Mouse (Mus musculus): ENCODE measurements around the gene Znhit3. TPM values are rescaled to one million over a fixed set of nuclear protein-coding genes. Genes with fewer than 3 reads are reported as not detected.

Znhit3 gene
- polyA plus RNA-seq, 1 experiment from 2014 or later: 47.5 TPM

DNA sequence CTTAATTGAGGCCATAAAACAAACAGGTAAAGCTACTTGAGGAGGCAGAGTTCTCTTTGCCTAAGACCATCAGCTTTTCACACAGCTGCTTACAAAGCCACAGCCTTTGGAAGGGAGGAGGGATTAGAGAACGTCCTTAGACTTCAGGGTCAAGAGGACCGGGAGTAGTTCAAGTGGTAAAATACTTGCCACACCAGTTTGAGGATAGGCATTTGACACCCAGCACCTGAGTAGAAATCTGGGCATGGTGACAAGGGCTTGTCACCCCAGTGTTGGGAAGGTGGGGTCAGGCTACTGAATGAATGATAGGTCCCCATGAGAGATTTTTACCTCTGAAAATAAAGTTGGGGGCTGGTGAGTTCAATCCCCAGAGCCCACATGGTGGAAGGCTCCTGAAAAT is 36.4 kb upstream of the Znhit3 start:
- ATAC-seq (replicated peaks; ENCODE audit: low FRiP score, low read depth) (no peak), DNase-seq (ENCODE audit: low spot score) (no peak)
- no peaks in the 10 kb centered on the region for H3K4me1 ChIP-seq (replicated peaks; ENCODE audit: insufficient read depth, low read length)
- H3K4me3 ChIP-seq (replicated peaks; ENCODE audit: low read depth, low read length): no peak overlapping the region
- no peak for TF ChIP-seq CTCF (IDR thresholded peaks at IDR 0.05; ENCODE audit: low read depth)
- no peak overlapping the region for H3K4me2 ChIP-seq (ENCODE audit: low read length)
- 9% methylated on average over 2 of the region's 2 CpGs for WGBS
- no peaks in the 10 kb centered on the region for H3K9me3 ChIP-seq (replicated peaks; ENCODE audit: low read length)
- no peaks in the 10 kb centered on the region for H3K27me3 ChIP-seq (ENCODE audit: insufficient read depth, low read length)
- H3K27ac ChIP-seq: no peak overlapping the region
- H3K36me3 ChIP-seq (ENCODE audit: insufficient read depth, low read length): no peaks in the 10 kb centered on the region
- no peak overlapping the region for H3K9ac ChIP-seq (ENCODE audit: low read depth, low read length)

DNA sequence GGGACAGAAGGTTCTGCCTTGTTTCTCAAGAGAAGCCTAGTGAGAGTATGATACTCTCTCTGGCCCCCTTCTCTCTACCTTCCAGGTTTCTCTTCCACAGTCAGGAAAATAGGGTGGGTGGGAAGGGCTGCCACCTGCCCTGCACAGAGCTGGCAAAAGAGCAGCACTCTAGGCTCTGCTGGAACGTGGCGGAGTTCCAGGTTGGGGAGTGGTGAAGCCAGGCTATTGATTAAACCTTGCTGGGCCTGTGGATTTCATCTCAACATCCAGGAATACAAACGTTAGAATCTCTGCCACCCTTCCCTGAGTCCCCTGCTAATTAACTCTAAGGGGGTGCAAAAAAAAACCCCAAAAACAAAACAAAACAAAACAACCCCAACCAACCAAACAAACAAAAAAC is 32.4 kb upstream of the Znhit3 start:
- Histone ChIP-seq H3K27me3 (ENCODE audit: insufficient read depth, low read length) (peaks cover 6% of the 10 kb centered on the region; the same call in 1 of the 2 replicates), H3K4me1 (replicated peaks; ENCODE audit: insufficient read depth, low read length) (no peaks in the 10 kb centered on the region), H3K9me3 (replicated peaks; ENCODE audit: low read length) (no peaks in the 10 kb centered on the region), H3K4me2 (ENCODE audit: low read length) (no peak overlapping the region), H3K9ac (ENCODE audit: low read depth, low read length) (no peak overlapping the region), H3K36me3 (ENCODE audit: insufficient read depth, low read length) (no peaks in the 10 kb centered on the region), H3K4me3 (replicated peaks; ENCODE audit: low read depth, low read length) (no peak overlapping the region), H3K27ac (no peak overlapping the region)
- no peak for TF ChIP-seq CTCF (IDR thresholded peaks at IDR 0.05; ENCODE audit: low read depth)
- no peak for ATAC-seq (replicated peaks; ENCODE audit: low FRiP score, low read depth)
- WGBS: 57% methylated on average over 3 of the region's 3 CpGs
- DNase-seq (ENCODE audit: low spot score): no peak

DNA sequence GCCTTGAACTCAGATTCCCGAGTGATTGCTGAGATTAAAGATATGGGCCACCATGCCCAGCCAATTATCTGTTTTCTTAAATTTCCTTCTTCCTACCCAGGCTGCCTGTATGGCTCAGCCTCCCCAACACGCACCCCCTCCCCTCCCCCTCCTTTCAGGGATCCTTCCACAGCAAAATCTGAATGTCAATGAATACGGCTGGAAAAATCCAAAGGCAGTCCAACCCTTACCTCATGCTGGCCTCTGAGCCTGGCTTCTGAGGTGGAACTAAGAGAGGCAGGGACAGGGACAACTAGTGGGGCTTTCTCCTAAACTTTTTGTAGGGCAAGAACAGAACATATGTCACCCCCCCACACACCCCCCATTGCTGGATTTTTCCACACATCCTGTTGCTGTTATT is 31.9 kb upstream of the Znhit3 start:
- no peak for TF ChIP-seq CTCF (IDR thresholded peaks at IDR 0.05; ENCODE audit: low read depth)
- no peak overlapping the region for H3K4me3 ChIP-seq (replicated peaks; ENCODE audit: low read depth, low read length)
- H3K27me3 ChIP-seq (ENCODE audit: insufficient read depth, low read length): peaks cover 6% of the 10 kb centered on the region; the same call in 1 of the 2 replicates
- no peak overlapping the region for H3K9ac ChIP-seq (ENCODE audit: low read depth, low read length)
- no peak for DNase-seq (ENCODE audit: low spot score)
- no peak overlapping the region for H3K4me2 ChIP-seq (ENCODE audit: low read length)
- H3K4me1 ChIP-seq (replicated peaks; ENCODE audit: insufficient read depth, low read length): no peaks in the 10 kb centered on the region
- no peak for ATAC-seq (replicated peaks; ENCODE audit: low FRiP score, low read depth)
- H3K27ac ChIP-seq: no peak overlapping the region
- WGBS: 53% methylated on average over 3 of the region's 3 CpGs
- H3K36me3 ChIP-seq (ENCODE audit: insufficient read depth, low read length): no peaks in the 10 kb centered on the region
- H3K9me3 ChIP-seq (replicated peaks; ENCODE audit: low read length): no peaks in the 10 kb centered on the region

GRCm38 (mm10) chr11:84947206-84947605 is 31.0 kb upstream of the Znhit3 start:
- H3K4me1 ChIP-seq (replicated peaks; ENCODE audit: insufficient read depth, low read length): no peaks in the 10 kb centered on the region
- TF ChIP-seq CTCF (IDR thresholded peaks at IDR 0.05; ENCODE audit: low read depth): no peak
- no peak for ATAC-seq (replicated peaks; ENCODE audit: low FRiP score, low read depth)
- no peaks in the 10 kb centered on the region for H3K9me3 ChIP-seq (replicated peaks; ENCODE audit: low read length)
- H3K27ac ChIP-seq: no peak overlapping the region
- no peak overlapping the region for H3K4me3 ChIP-seq (replicated peaks; ENCODE audit: low read depth, low read length)
- 53% methylated on average over 6 of the region's 6 CpGs for WGBS
- H3K9ac ChIP-seq (ENCODE audit: low read depth, low read length): no peak overlapping the region
- no peaks in the 10 kb centered on the region for H3K36me3 ChIP-seq (ENCODE audit: insufficient read depth, low read length)
- no peak overlapping the region for H3K4me2 ChIP-seq (ENCODE audit: low read length)
- H3K27me3 ChIP-seq (ENCODE audit: insufficient read depth, low read length): peaks cover 6% of the 10 kb centered on the region; the same call in 1 of the 2 replicates
- DNase-seq (ENCODE audit: low spot score): no peak

- H3K4me1 ChIP-seq (replicated peaks; ENCODE audit: insufficient read depth, low read length): no peaks in the 10 kb centered on the region
- WGBS: 57% methylated on average over 3 of the region's 3 CpGs
- no peaks in the 10 kb centered on the region for H3K9me3 ChIP-seq (replicated peaks; ENCODE audit: low read length)
- H3K27ac ChIP-seq: no peak overlapping the region
- TF ChIP-seq CTCF (IDR thresholded peaks at IDR 0.05; ENCODE audit: low read depth): no peak
- H3K36me3 ChIP-seq (ENCODE audit: insufficient read depth, low read length): no peaks in the 10 kb centered on the region
- DNase-seq (ENCODE audit: low spot score) (no peak), ATAC-seq (replicated peaks; ENCODE audit: low FRiP score, low read depth) (no peak)
- no peak overlapping the region for H3K4me2 ChIP-seq (ENCODE audit: low read length)
- H3K27me3 ChIP-seq (ENCODE audit: insufficient read depth, low read length): peaks cover 6% of the 10 kb centered on the region; the same call in 1 of the 2 replicates
- H3K9ac ChIP-seq (ENCODE audit: low read depth, low read length): no peak overlapping the region
- no peak overlapping the region for H3K4me3 ChIP-seq (replicated peaks; ENCODE audit: low read depth, low read length)
Observed at GRCm38 (mm10) chr11:84945841-84946240, 29.7 kb upstream of the Znhit3 start.

- Histone ChIP-seq H3K4me3 (replicated peaks; ENCODE audit: low read depth, low read length) (no peak overlapping the region), H3K4me2 (ENCODE audit: low read length) (no peak overlapping the region), H3K27ac (no peak overlapping the region), H3K36me3 (ENCODE audit: insufficient read depth, low read length) (no peaks in the 10 kb centered on the region), H3K9ac (ENCODE audit: low read depth, low read length) (no peak overlapping the region), H3K9me3 (replicated peaks; ENCODE audit: low read length) (no peaks in the 10 kb centered on the region), H3K27me3 (ENCODE audit: insufficient read depth, low read length) (peaks cover 6% of the 10 kb centered on the region; the same call in 1 of the 2 replicates), H3K4me1 (replicated peaks; ENCODE audit: insufficient read depth, low read length) (no peaks in the 10 kb centered on the region)
- DNase-seq (ENCODE audit: low spot score) (no peak), ATAC-seq (replicated peaks; ENCODE audit: low FRiP score, low read depth) (no peak)
- 8% methylated on average over 12 of the region's 12 CpGs for WGBS
- no peak for TF ChIP-seq CTCF (IDR thresholded peaks at IDR 0.05; ENCODE audit: low read depth)
Observed at GRCm38 (mm10) chr11:84944639-84945435, 28.7 kb upstream of the Znhit3 start.
